Mouse (Mus musculus) embryonic facial prominence, embryonic 14.5 days (tissue): ENCODE results near the gene Il9r. TPM values are rescaled to one million over a fixed set of nuclear protein-coding genes. Genes with fewer than 3 reads are reported as not detected.

Source experiments
- ATAC-seq: fragments of 200-750 bp; cut with Nextera tagmentation; 2 replicates; pipeline ENCODE4 v1.8.0; 2017; ENCODE audit warnings: low read depth, moderate number of reproducible peaks, moderate TSS enrichment
- DNase-seq: peaks from one replicate; pipeline ENCODE4 v3.0.0-alpha.2; 2015; ENCODE audit warnings: low spot score
- H3K27ac ChIP-seq: fragments of 300-500 bp; sonication (generic); replicated peaks from 2 replicates; pipeline ENCODE4 v1.5.1; 2014; ENCODE audit warnings: low read depth, mild to moderate bottlenecking, low read length, moderate library complexity
- H3K27me3 ChIP-seq: fragments of 300-500 bp; sonication (generic); replicated peaks from 2 replicates; pipeline ENCODE4 v1.6.1; 2014; ENCODE audit warnings: low read length; ENCODE audit not compliant: control insufficient read depth, insufficient read depth
- H3K36me3 ChIP-seq: fragments of 300-500 bp; sonication (generic); 2 replicates; pipeline ENCODE4 v1.6.1; 2014; ENCODE audit warnings: low read length, mixed read lengths; ENCODE audit not compliant: control insufficient read depth, insufficient read depth
- H3K4me1 ChIP-seq: fragments of 300-500 bp; sonication (generic); 2 replicates; pipeline ENCODE4 v1.6.1; 2014; ENCODE audit warnings: antibody characterized with exemption, low read length; ENCODE audit not compliant: control insufficient read depth, insufficient read depth
- H3K4me2 ChIP-seq: fragments of 300-500 bp; sonication (generic); 2 replicates; pipeline ENCODE4 v1.6.1; 2014; ENCODE audit warnings: low read depth, mild to moderate bottlenecking, low read length, moderate library complexity, mixed read lengths
- H3K4me3 ChIP-seq: fragments of 300-500 bp; sonication (generic); 2 replicates; pipeline ENCODE4 v1.5.1; 2014; ENCODE audit warnings: low read depth, mild to moderate bottlenecking, low read length
- H3K9ac ChIP-seq: fragments of 300-500 bp; sonication (generic); 2 replicates; pipeline ENCODE4 v1.6.1; 2014; ENCODE audit warnings: low read depth, mild to moderate bottlenecking, low read length, moderate library complexity, mixed read lengths
- H3K9me3 ChIP-seq: fragments of 300-500 bp; sonication (generic); 2 replicates; pipeline ENCODE4 v1.6.1; 2016; ENCODE audit warnings: low read length; ENCODE audit not compliant: control insufficient read depth
- WGBS: fragments of 180-500 bp; shearing (Covaris S2); extraction: QIAGEN DNeasy Blood & Tissue Kit; methylation state at CpG from one replicate; pipeline ENCODE4 v1.1.7; 2014; 5-methylcytosine and 5-hydroxymethylcytosine counted together
- polyA plus RNA-seq: library from polyadenylated mRNA; unstranded; fragments of >200 nt; fragmentation: Nextera tagmentation; extraction: Ambion mirVana; gene quantifications from 2 replicates; pipeline ENCODE4 v1.2.1, GENCODE M21; 2014

Gene Il9r
- polyA plus RNA-seq, 1 experiment from 2014 or later: 0.14 TPM

- Histone ChIP-seq H3K9me3 (no peaks in the 10 kb centered on the region), H3K36me3 (no peaks in the 10 kb centered on the region), H3K27me3 (no peaks in the 10 kb centered on the region), H3K9ac (no peak overlapping the region), H3K4me1 (no peaks in the 10 kb centered on the region), H3K27ac (no peak overlapping the region), H3K4me3 (no peak overlapping the region), H3K4me2 (no peak overlapping the region)
- 93% methylated on average over 5 of the region's 5 CpGs for WGBS
- ATAC-seq (no peak), DNase-seq (no peak)
Observed at GRCm38 (mm10) chr11:32151243-32151642, 48.8 kb downstream of the Il9r start.

- Histone ChIP-seq H3K27me3 (no peaks in the 10 kb centered on the region), H3K4me3 (no peak overlapping the region), H3K9me3 (no peaks in the 10 kb centered on the region), H3K9ac (no peak overlapping the region), H3K4me2 (no peak overlapping the region), H3K4me1 (no peaks in the 10 kb centered on the region), H3K27ac (no peak overlapping the region), H3K36me3 (no peaks in the 10 kb centered on the region)
- ATAC-seq: no peak
- 79% methylated on average over 11 of the region's 11 CpGs for WGBS
- DNase-seq: no peak
Observed at GRCm38 (mm10) chr11:32149605-32150004, 50.5 kb downstream of the Il9r start.

- Histone ChIP-seq H3K36me3 (no peaks in the 10 kb centered on the region), H3K27me3 (no peaks in the 10 kb centered on the region), H3K9me3 (no peaks in the 10 kb centered on the region), H3K9ac (no peak overlapping the region), H3K27ac (no peak overlapping the region), H3K4me2 (no peak overlapping the region), H3K4me1 (0 out of 2 replicates have a peak, but pooled peaks cover 4% of the 10 kb centered on the region), H3K4me3 (no peak overlapping the region)
- DNase-seq: peak; percentile 24
- peak; percentile 31; the same call in 1 of the 2 replicates for ATAC-seq
- WGBS: 65% methylated on average over 5 of the region's 5 CpGs
Observed at GRCm38 (mm10) chr11:32142771-32143170, 57.3 kb downstream of the Il9r start.

- DNase-seq (peak; percentile 63), ATAC-seq (peak; percentile 68)
- Histone ChIP-seq H3K27me3 (no peaks in the 10 kb centered on the region), H3K27ac (no peak overlapping the region), H3K4me3 (no peak overlapping the region), H3K9ac (no peak overlapping the region), H3K4me1 (0 out of 2 replicates have a peak, but pooled peaks cover 4% of the 10 kb centered on the region), H3K9me3 (no peaks in the 10 kb centered on the region), H3K4me2 (no peak overlapping the region), H3K36me3 (no peaks in the 10 kb centered on the region)
- WGBS: 48% methylated on average over 15 of the region's 15 CpGs
Observed at GRCm38 (mm10) chr11:32141627-32142586, 58.2 kb downstream of the Il9r start.

GRCm38 (mm10) chr11:32141034-32141433 lies 59.0 kb downstream of the Il9r start:
- ATAC-seq: no peak
- WGBS: 17% methylated on average over 2 of the region's 2 CpGs
- no peaks in the 10 kb centered on the region for H3K9me3 ChIP-seq

GRCm38 (mm10) chr11:32139528-32139961 lies 60.5 kb downstream of the Il9r start:
- no peak overlapping the region for H3K9ac ChIP-seq
- 76% methylated on average over 6 of the region's 6 CpGs for WGBS
- no peaks in the 10 kb centered on the region for H3K27me3 ChIP-seq
- H3K4me1 ChIP-seq: 0 out of 2 replicates have a peak, but pooled peaks cover 4% of the 10 kb centered on the region
- H3K4me2 ChIP-seq: no peak overlapping the region
- no peak for ATAC-seq
- no peak overlapping the region for H3K4me3 ChIP-seq
- H3K36me3 ChIP-seq: no peaks in the 10 kb centered on the region
- no peak overlapping the region for H3K27ac ChIP-seq
- DNase-seq: no peak
- H3K9me3 ChIP-seq: no peaks in the 10 kb centered on the region

More at GRCm38 (mm10) chr11:32141034-32141433, 59.0 kb downstream of the Il9r start:
- H3K27ac ChIP-seq: no peak overlapping the region
- no peak overlapping the region for H3K9ac ChIP-seq
- H3K27me3 ChIP-seq: no peaks in the 10 kb centered on the region
- H3K4me1 ChIP-seq: 0 out of 2 replicates have a peak, but pooled peaks cover 4% of the 10 kb centered on the region
- no peak overlapping the region for H3K4me3 ChIP-seq
- H3K36me3 ChIP-seq: no peaks in the 10 kb centered on the region
- peak; percentile 35 for DNase-seq
- no peak overlapping the region for H3K4me2 ChIP-seq

GRCm38 (mm10) chr11:32138614-32138964 lies 61.5 kb downstream of the Il9r start:
- Histone ChIP-seq H3K36me3 (no peaks in the 10 kb centered on the region), H3K4me2 (no peak overlapping the region)

GRCm38 (mm10) chr11:32137719-32138613 lies 62.1 kb downstream of the Il9r start:
- 32% methylated on average over 15 of the region's 15 CpGs for WGBS
- Histone ChIP-seq H3K36me3 (no peaks in the 10 kb centered on the region), H3K4me1 (0 out of 2 replicates have a peak, but pooled peaks cover 4% of the 10 kb centered on the region), H3K9me3 (no peaks in the 10 kb centered on the region), H3K4me3 (no peak overlapping the region), H3K27ac (no peak overlapping the region), H3K9ac (no peak overlapping the region), H3K27me3 (no peaks in the 10 kb centered on the region), H3K4me2 (peak overlapping the region; percentile 18; the same call in 1 of the 2 replicates)
- DNase-seq (no peak), ATAC-seq (no peak)

More at GRCm38 (mm10) chr11:32138614-32138964, 61.5 kb downstream of the Il9r start:
- 53% methylated on average over 9 of the region's 9 CpGs for WGBS
- Histone ChIP-seq H3K4me3 (no peak overlapping the region), H3K9me3 (no peaks in the 10 kb centered on the region), H3K27ac (no peak overlapping the region), H3K9ac (no peak overlapping the region), H3K4me1 (0 out of 2 replicates have a peak, but pooled peaks cover 4% of the 10 kb centered on the region), H3K27me3 (no peaks in the 10 kb centered on the region)
- ATAC-seq (no peak), DNase-seq (no peak)
